Mouse (Mus musculus) 3T3-L1 (cell line): ENCODE results near the gene Crtam.

Source experiments
- DNase-seq: peaks from one replicate; pipeline ENCODE4 v3.0.0-alpha.2; 2015; ENCODE audit warnings: low read depth, low spot score

Gene Crtam

DNA sequence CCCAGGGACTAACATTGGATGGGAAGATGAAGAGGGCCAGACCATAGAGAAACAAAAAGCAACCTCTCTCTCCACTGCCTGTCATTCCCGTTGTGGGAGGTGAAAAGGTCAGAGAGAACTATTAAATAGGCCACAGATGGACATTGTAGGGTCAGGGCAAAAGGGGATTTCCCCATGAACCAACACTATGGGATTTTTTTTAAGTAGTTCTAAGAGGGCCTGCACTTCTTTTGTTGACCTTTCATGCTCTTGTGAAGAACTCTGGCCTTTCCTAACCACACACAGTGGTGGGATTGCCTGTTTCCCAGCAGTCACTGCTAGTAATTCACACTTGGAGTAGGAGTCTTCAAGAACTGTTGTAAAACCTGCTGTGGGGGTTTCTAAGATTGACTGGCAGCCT, 3.4 kb upstream of the Crtam start:
- DNase-seq, result no peak

DNA sequence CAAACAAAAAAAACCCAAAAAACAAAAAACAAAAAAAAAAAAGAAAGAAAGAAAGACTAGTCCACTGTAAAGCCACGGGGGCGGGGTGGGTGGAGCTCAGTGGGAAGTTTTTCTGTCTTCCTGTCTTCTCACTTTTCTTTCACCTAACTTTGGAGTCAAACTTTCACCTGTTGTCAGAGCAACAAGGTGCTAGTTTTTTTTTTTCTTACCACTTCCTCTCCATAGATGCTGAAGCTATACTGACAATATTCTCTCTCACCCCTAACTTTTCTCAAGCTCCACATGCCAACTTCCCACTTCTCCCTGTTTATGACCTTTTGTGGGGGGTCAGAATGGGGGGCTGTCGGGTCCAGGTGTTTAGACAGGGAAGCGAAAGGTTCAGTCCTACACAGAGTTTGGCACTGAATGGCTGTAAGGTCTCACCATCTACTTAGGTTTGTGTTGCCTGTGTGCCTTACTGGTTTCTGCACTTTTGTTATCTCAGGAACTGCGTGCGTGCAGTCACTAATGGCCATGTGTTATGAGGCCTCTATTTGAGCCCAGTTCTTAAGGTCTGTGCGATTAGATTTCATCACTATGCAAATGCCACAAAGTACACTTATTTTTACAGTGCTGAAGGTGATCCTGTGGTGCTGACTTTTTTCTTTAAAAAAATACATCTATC, 7.2 kb downstream of the Crtam start:
- no peak for DNase-seq

DNA sequence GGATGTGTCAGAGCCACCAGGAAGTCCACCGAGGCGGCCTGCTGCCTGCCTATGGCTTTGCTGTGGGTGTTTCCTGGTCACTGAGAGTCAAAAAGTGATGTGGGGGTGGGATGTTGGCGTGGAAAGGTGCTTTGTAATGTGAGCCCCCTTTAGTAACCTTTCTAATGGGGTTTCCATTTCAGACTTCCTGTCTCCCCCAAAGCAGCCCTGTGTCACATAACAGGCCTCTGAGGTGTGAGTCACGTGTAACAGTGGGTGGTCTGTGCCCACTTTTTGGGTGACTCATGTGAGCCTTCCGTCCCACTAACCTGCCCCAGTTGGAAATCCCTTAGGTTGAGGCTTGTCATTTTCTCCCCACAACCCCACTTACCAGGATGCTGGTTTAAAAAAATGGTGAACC, 10.4 kb downstream of the Crtam start:
- peak; percentile 6 for DNase-seq

DNA sequence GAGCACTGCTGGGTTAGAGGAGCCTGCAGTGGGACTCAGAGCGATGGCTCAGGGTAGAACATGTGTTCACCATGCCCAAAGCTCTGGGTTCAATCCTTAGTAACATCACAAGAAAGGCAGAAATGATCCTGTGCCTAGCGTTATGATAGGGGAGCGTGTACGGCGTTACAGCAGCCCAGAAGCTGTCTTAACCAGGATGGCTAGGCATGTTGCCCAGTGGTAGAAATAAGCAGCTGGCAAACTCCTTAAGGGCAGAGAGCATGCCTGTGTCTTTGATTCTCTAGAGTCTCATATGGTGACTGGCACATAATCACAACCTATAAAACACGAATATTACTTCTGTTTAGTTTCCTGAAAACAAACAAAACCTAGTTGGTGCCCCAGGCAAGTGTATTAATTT, 12.9 kb downstream of the Crtam start:
- no peak for DNase-seq

DNA sequence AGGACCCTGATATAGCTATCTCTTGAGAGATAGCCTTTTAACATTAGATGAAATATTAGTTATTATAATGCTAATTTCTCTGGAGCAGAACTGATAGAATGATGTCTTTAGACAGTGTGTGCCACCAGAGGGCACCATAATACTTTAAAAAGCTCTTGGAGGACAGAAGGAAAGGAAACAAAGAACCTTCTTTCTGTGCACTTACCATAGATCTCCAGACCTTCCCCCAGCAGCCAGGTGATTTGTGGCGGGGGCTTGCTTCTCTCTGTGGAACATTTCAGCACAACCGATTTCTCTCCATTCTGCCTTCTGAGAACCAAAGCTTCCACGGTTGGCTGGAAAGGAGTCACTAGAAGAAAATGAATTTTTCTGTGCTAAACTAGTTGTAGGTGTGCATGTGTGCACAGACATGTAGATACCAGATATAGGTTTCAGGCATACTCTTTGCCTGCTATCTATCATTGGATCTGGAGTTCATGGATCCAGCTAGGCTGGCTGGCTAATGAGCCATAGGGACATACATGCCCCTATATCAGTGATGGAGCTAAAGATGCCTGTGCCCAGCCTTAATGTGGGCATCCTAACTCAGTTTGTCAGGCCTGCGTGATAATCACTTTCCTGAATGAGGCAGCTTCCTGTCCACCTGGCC, 14.4 kb downstream of the Crtam start:
- peak; percentile 79 for DNase-seq

DNA sequence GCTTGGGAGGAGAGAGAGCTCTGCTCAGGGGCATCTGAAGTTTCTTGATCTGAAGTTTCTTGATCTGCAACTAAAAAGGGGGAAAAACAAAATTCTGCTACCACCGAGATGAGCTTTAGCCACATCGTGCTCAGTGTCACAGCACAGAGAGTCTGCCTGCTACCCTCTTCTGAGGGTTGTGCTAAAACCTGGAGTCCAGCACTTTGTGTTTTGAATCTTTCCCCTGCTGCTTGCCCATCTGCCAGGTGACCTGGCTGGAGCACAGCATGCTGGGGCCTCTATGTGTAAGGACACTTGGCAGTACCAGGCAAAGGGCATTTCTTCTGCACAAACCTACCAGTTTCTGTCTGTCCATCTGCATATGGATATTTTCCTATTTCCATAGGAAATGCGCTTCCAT, 20.1 kb downstream of the Crtam start:
- no peak for DNase-seq

DNA sequence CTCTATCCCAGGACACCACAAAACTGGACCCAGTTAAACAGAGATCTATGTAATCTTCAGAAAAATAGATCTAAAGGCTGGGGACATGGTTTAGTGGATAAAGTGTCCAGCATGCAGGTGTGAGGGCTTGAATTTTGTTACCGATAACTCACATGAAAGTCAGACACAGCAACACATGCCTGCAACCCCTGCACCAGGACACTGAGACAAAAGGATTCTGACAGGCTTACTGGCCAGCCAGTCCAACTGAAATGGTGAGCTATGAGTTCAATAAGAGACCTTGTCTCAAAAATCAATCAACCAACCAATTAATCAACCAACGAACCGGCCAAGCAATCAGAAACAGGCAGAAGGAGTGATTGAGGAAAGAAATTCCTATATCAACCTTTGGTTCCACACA, 20.7 kb downstream of the Crtam start:
- DNase-seq, result no peak

DNA sequence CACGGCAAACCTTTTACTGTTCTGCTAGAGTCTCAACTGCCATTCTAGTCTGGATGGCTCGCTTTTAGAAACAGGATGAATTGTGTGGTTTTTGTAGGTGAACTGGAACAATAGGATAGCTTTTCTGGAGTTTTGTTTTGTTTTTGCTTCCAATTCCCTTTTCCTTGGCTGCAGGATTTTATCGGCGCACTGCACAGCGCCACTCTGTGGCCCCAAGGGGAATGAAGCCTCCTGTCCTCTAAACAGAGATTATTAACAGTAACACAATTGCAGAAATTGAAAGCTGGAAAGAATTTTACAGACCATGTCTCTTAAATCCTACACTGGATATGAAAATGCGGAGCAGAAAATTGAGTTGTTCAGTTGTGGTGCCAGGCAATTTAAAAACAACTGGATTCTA, 21.9 kb downstream of the Crtam start:
- DNase-seq, result no peak

DNA sequence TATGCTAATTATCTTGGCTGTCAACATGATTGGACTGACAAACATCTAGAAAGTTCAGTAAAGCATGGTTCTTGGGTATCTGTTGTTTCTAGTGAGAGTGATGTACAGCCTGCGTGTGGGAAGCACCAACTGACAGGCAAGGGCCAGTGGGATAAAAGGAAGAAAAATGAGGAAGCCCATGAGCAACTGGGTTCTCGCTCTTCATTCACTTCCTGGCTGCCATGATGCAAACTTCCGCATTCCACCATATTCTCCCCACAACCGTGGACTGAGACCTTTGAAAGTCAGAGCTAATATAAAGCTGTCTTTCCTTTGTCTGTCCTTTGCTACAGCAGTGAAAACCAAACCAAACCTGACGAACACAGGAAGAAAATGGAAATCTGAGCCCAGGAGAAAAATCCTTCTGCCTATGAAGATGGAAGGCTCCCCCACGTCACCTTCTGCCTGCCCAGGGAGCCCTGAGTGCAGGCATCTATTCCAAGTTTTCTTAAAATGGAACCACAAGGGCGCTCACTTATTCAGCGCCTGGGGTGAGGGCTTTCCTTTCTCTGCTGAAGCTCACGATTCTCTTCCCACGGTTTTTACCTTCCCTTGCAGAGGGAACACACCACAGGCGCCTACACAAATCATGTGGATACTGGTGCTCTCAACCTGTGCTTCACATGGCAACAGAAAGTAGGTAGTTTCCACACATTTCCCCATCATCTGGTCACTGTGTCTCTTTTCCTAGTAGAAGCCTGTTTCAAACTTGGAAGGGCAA, 30.2 kb downstream of the Crtam start:
- no peak for DNase-seq

DNA sequence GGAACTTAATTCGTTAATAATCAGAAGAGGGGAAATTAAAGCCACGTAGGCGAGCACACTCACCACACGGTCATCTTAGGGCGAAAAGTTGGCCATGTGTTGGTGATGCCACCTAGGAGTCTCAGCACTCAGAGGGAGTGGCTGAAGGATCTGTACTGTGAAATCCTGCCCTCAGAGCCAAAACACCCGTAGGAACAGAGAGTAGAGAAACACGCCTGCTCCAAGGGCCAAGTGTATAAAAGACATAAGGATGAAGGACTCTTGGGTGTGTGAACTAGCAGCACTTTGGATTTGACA, 40.1 kb downstream of the Crtam start:
- no peak for DNase-seq

DNA sequence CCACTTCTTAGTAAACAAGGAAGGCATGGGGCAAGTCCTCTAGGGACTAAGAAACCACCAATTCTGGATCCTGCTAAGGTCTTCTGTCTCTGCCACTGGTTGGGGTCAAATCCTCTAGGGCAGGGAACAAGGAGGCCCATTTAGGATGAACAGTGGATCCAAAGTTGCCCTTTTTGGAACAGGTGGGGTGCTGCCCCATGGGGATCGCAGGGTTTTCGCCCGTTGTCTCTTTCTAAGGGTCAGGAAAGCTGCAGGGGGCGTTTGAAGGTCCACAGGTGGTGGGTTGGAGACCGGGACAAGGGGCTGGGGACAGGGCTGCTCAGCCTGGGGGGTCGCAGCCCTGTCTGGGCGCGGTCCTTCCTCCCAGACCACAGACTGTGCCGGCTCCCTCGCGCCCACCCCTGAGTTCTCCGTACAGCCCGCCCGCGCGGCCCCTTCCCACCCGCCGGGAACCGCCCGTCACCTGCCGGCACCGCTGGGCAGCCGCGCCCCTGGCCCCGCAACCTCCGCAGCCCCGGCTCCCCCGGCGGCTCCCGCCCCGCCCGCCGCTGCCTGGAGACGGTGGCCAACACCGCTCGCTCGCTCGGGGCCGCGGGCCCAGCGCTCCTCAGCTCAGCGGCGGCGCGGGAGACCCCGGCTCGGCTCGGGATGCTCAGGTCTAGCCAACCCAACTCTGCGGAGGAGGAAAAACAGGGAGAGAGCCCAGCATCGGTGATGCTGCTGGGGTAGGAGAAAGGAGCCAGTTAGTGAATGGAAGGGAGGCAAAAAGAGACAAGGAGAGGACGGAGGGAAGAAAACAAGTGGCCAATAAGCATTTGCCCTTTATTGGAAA, 40.6 kb downstream of the Crtam start, which contains the start of gene Jhy:
TSS of gene Jhy (minus strand) at position 533 of the 832 bp plus-strand sequence.
- no peak for DNase-seq

DNA sequence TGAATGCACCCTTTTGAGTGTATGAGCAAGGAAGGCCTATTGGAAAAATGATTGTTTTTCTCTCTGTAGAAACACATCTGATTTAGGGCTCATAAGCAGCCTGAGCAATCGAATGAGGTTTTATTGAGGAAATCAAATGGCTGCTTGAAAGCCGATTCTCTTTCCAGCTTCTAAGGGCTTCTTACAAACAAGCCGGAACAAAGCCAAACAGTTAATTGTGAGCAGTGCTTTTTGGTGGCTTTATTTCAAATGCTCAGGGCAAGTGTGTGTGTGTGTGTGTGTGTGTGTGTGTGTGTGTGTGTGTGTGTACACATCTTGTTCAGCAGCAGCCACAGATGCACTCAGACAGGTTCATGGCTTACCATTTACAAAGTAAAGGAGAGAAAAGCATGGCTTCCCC, 43.0 kb downstream of the Crtam start:
- no peak for DNase-seq

DNA sequence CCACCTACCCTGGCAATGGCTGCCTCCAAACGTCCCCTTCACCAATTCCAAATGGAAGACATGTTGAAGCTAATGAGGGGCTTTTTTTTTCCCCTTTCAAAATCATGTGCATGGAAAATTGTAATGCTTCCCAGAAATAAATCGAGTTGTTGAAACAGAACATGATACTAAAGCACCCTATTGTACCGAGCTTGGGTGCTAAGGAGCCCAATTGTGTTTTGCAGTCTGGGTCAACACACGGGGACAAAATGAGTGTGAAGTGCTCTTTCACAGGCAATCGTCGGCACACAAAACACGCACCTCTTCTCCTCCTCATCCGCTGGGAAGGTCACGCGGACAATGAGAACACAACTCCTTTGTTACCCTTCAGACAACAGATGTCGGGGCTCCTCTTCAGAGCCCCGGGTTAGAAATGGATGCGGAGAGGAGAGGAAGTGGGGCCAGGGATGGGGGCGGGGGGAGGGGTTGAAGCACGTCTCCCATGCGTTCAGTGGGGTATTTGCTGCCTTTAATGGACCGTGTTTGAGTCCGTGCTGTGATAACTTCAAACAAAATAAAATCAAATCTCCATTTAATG, 55.3 kb downstream of the Crtam start:
- DNase-seq, result no peak

DNA sequence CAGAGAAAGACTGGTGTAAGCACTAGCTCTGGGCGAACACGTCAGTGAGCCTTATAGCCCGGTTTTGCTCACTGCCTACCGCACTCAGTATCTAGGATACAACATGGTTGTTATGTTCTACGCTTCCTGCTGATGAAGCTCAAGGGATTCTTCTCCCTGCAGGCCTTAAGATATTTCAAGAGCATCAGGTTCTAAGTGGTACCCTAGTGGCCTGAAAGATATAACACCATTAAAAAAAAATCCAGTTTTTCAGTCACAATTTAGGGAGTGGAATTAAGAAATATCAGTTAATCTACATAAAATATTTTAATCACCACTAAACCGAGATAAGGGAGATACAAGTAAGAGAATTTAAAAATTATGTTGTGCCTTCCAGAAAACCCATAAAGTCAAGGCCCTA, 56.0 kb downstream of the Crtam start:
- no peak for DNase-seq

DNA sequence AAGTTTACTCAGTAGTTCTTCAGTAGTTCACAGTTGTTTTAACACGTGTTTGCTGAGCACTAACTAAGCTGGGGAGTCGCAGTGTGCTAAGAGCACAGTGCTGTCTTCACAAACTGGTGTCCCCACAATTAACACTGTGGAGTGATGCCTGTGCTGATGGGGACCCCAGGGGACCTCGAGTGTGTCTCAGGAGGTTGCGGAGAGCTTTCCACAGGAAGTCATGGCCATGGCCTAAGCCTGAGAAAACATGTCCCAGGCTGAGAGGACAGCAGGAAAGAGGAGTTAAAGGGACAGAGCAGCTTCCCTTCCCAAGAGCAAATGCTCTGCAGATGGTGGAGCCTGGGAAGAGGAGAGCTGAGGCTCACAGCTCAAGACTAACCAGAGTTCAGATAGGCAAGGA, 57.3 kb downstream of the Crtam start:
- DNase-seq, result no peak

DNA sequence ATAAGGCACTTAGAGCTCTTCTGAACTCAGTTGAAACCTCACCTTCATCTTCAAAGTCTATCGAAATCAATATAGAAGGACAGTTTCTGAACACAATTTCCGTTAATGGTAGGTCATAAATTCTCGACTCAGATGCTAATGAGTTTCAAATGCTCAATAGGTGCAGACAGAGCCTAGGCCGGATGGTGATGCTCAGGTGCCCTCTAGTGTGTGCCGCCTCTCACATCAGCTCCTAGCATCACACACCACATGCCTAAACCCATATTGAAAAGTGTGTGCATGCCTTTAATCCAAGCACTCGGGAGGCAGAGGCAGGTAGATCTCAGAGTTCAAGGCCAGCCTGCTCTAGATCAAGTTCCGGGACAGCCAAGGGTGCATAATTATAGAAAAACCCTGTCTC, 67.0 kb downstream of the Crtam start:
- DNase-seq, result peak; percentile 16

DNA sequence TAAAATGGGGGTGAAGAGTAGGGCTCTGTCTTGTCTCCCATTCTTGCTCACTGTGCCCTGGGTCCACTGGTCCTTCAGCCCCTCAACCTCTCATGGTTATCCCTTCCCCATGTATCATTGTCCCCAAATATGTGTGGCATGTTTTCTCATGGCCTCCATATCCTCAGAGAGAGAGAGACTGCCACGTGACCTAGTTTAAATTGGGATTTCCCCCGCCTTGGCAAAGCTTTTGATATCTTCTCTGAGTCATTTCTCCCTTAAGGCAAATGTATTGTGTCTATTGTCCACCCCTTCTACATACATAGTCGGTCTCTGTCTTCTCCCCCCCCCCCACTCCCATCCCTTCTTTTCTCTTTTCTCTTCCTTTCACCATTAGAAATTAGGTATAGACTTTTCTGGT, 71.1 kb downstream of the Crtam start:
- peak; percentile 25 for DNase-seq

DNA sequence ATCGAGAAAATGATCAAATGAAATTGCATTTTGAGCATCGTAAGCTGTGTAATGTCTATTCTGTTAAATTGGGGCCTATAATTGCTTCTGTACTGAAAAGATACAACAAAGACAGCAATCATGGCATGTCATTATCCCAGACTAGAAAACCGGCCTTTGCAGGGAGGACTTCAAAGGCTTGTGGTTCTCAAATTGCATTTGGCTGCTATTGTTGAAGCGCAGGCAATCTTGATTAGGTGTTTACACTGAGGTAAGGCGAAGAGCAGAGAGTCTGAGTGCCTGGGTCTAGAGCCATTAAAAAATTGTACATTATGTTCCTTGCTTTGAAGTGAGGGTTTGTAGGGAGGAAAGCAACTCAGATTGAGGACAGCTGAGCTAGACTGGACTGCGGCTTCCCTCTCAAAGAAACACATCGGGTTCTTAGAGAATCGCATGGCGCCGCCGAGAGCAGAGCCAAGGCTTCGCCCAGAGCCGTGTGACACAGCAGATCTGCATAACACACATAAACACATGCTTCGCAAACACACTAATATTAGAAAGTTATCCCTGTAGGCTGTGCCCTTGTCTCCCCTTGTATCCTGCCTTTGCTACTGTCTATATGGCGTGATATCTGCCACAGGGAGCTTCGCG, 77.0 kb downstream of the Crtam start:
- no peak for DNase-seq
